Mouse (Mus musculus) yolk sac, embryonic 10.5 days (tissue): ENCODE measurements around the gene Polg.
A peak's percentile ranks its signal among the peaks of the same experiment; 100 is the strongest.

Experiments used
- DNase-seq: peaks from one replicate; pipeline ENCODE4 v3.0.0-alpha.2; 2017; ENCODE audit warnings: low spot score

Gene Polg

GRCm38 (mm10) chr7:79465461-79466044, 609 bp downstream of the Polg start:
- peak; percentile 56 for DNase-seq

GRCm38 (mm10) chr7:79464776-79465420, 1.3 kb downstream of the Polg start:
- no peak for DNase-seq

- peak; percentile 76 for DNase-seq
These were observed 2.6 kb downstream of the Polg start for GRCm38 (mm10) chr7:79463376-79464077.

GRCm38 (mm10) chr7:79461721-79462120, 4.4 kb downstream of the Polg start:
- no peak for DNase-seq

- no peak for DNase-seq
These were observed 18.7 kb downstream of the Polg start for GRCm38 (mm10) chr7:79447486-79447885.

- no peak for DNase-seq
These were observed 19.1 kb downstream of the Polg start for GRCm38 (mm10) chr7:79447048-79447447.

- no peak for DNase-seq
These were observed 26.1 kb downstream of the Polg start for GRCm38 (mm10) chr7:79440035-79440434.

- peak; percentile 67 for DNase-seq
These were observed 37.9 kb downstream of the Polg start for GRCm38 (mm10) chr7:79428243-79428642.

GRCm38 (mm10) chr7:79425804-79426203, 40.4 kb downstream of the Polg start:
- DNase-seq = no peak

GRCm38 (mm10) chr7:79422876-79423275, 43.3 kb downstream of the Polg start:
- no peak for DNase-seq

- no peak for DNase-seq
These were observed 46.2 kb downstream of the Polg start for GRCm38 (mm10) chr7:79419950-79420349.

GRCm38 (mm10) chr7:79414449-79415375, 51.5 kb downstream of the Polg start:
- no peak for DNase-seq

- DNase-seq = no peak
These were observed 65.9 kb downstream of the Polg start for GRCm38 (mm10) chr7:79400296-79400695.

- no peak for DNase-seq
These were observed 67.2 kb downstream of the Polg start for GRCm38 (mm10) chr7:79398971-79399370.

- DNase-seq = no peak
These were observed 67.7 kb downstream of the Polg start for GRCm38 (mm10) chr7:79398426-79398825.

GRCm38 (mm10) chr7:79397446-79397963, 68.7 kb downstream of the Polg start:
- no peak for DNase-seq
